Comparison of ENCODE assay signal across 7 mouse cellular contexts in genomic region chr6:91515545-91516449, GRCm38 (mm10). TPM values are rescaled to one million over a fixed set of nuclear protein-coding genes. Genes with fewer than 3 reads are reported as not detected.
DNase-seq lines count a peak whose midpoint lies in the region; ATAC-seq and TF ChIP-seq lines count a peak whose summit lies in the region.

Gene Xpc, minus strand, starts transcription at chr6:91515888.
Gene Lsm3, plus strand, starts transcription at chr6:91515928.

- peak within 1 kb of the TSS; percentile 89 for H3K9ac ChIP-seq in intestine, postnatal 0 days (ENCODE audit: low read depth, low read length)
- H3K9ac ChIP-seq in midbrain, embryonic 12.5 days (replicated peaks): peak within 1 kb of the TSS; percentile 86

- H3K4me2 ChIP-seq in intestine, postnatal 0 days (replicated peaks; ENCODE audit: low read depth): peak within 1 kb of the TSS; percentile 97
- peak within 1 kb of the TSS; percentile 66 for H3K4me2 ChIP-seq in midbrain, embryonic 12.5 days (replicated peaks)

- peak; percentile 99 for DNase-seq in adrenal gland, postnatal 10 days
- peak; percentile 98 for DNase-seq in embryonic facial prominence, embryonic 10.5 days (ENCODE audit: low spot score)
- peak; percentile 75 for DNase-seq in gonadal fat pad, adult 2 months (ENCODE audit: low read depth)
- peak; percentile 97 for DNase-seq in left cerebral cortex, postnatal 4 days

- peaks cover 32% of the 10 kb centered on the region for H3K4me1 ChIP-seq in embryonic facial prominence, embryonic 10.5 days
- H3K4me1 ChIP-seq in intestine, postnatal 0 days (replicated peaks; ENCODE audit: control insufficient read depth, insufficient read depth, low read length): peaks cover 10% of the 10 kb centered on the region; the same call in 1 of the 2 replicates
- peaks cover 15% of the 10 kb centered on the region for H3K4me1 ChIP-seq in midbrain, embryonic 12.5 days
- peaks cover 5% of the 10 kb centered on the region; the same call in 1 of the 2 replicates for H3K4me1 ChIP-seq in small intestine, adult 2 months (ENCODE audit: control insufficient read depth, insufficient read depth, insufficient read length, low read length)

- WGBS in embryonic facial prominence, embryonic 10.5 days: under 1% methylated on average over 80 of the region's 80 CpGs
- under 1% methylated on average over 80 of the region's 80 CpGs for WGBS in intestine, postnatal 0 days
- under 1% methylated on average over 80 of the region's 80 CpGs for WGBS in midbrain, embryonic 12.5 days
- under 1% methylated on average over 80 of the region's 80 CpGs for WGBS in small intestine, adult 2 months

- peak within 1 kb of the TSS; percentile 94 for H3K27ac ChIP-seq in embryonic facial prominence, embryonic 10.5 days (replicated peaks)
- peak within 1 kb of the TSS; percentile 75 for H3K27ac ChIP-seq in intestine, postnatal 0 days (ENCODE audit: low read depth, low read length)
- peak within 1 kb of the TSS; percentile 64; the same call in 1 of the 2 replicates for H3K27ac ChIP-seq in midbrain, embryonic 12.5 days (replicated peaks)
- peak within 1 kb of the TSS; percentile 55 for H3K27ac ChIP-seq in small intestine, adult 2 months (ENCODE audit: insufficient read depth, low read depth, low read length)

- H3K27me3 ChIP-seq in embryonic facial prominence, embryonic 10.5 days (replicated peaks; ENCODE audit: low read depth, poor library complexity, severe bottlenecking): no peaks in the 10 kb centered on the region
- no peaks in the 10 kb centered on the region for H3K27me3 ChIP-seq in intestine, postnatal 0 days (replicated peaks; ENCODE audit: control insufficient read depth, insufficient read depth, low read length)
- no peaks in the 10 kb centered on the region for H3K27me3 ChIP-seq in midbrain, embryonic 12.5 days
- no peaks in the 10 kb centered on the region for H3K27me3 ChIP-seq in small intestine, adult 2 months (ENCODE audit: control insufficient read depth, insufficient read depth, low read length)

- intact Hi-C loops in left cerebral cortex, postnatal 4 days (cut with DNase I): no loop called here

- peaks cover 53% of the 10 kb centered on the region for H3K36me3 ChIP-seq in embryonic facial prominence, embryonic 10.5 days (replicated peaks)
- peaks cover 35% of the 10 kb centered on the region for H3K36me3 ChIP-seq in intestine, postnatal 0 days (ENCODE audit: control insufficient read depth, insufficient read depth)
- peaks cover 30% of the 10 kb centered on the region for H3K36me3 ChIP-seq in midbrain, embryonic 12.5 days
- H3K36me3 ChIP-seq in small intestine, adult 2 months (ENCODE audit: control insufficient read depth, insufficient read depth, low read length): peaks cover 27% of the 10 kb centered on the region

- TF ChIP-seq POLR2A in small intestine, adult 2 months (IDR thresholded peaks at IDR 0.05; ENCODE audit: low read depth, low read length): peak; percentile 35

- TF ChIP-seq CTCF in intestine, postnatal 0 days (IDR thresholded peaks at IDR 0.05; ENCODE audit: low read depth): peak; percentile 26
- TF ChIP-seq CTCF in small intestine, adult 2 months (IDR thresholded peaks at IDR 0.05; ENCODE audit: extremely low read depth, insufficient read length, insufficient replicate concordance, low read depth, low read length): no peak

- H3K4me3 ChIP-seq in embryonic facial prominence, embryonic 10.5 days: peak within 1 kb of the TSS; percentile 95
- peak within 1 kb of the TSS; percentile 93 for H3K4me3 ChIP-seq in intestine, postnatal 0 days (ENCODE audit: low read depth, low read length)
- H3K4me3 ChIP-seq in midbrain, embryonic 12.5 days: peak within 1 kb of the TSS; percentile 82
- peak within 1 kb of the TSS; percentile 81 for H3K4me3 ChIP-seq in small intestine, adult 2 months (ENCODE audit: low read depth, low read length)

- peak; percentile 98 for ATAC-seq in intestine, postnatal 0 days
- ATAC-seq in midbrain, embryonic 12.5 days (ENCODE audit: low FRiP score, low read depth): peak; percentile 99

- H3K9me3 ChIP-seq in embryonic facial prominence, embryonic 10.5 days: no peaks in the 10 kb centered on the region
- H3K9me3 ChIP-seq in intestine, postnatal 0 days (ENCODE audit: control insufficient read depth): no peaks in the 10 kb centered on the region
- no peaks in the 10 kb centered on the region for H3K9me3 ChIP-seq in midbrain, embryonic 12.5 days

RNA-seq across cellular contexts. Expression of gene Xpc, which starts in this region (rescaled TPM):
- total RNA-seq in adrenal gland, postnatal 10 days (2021): 10 to 100 TPM; 12.1 to 14.4 TPM
- 26.7 and 27.3 TPM in 2 replicates for polyA plus RNA-seq in embryonic facial prominence, embryonic 10.5 days (2016; fragmentation: Nextera tagmentation; extraction: Ambion mirVana)
- 12.1 and 14.3 TPM in 2 replicates for polyA plus RNA-seq in gonadal fat pad, adult 2 months (2012; rRNA removed)
- polyA plus RNA-seq in intestine, postnatal 0 days (2015; fragmentation: Nextera tagmentation; extraction: Ambion mirVana): 9.1 and 10.2 TPM in 2 replicates
- total RNA-seq in left cerebral cortex, postnatal 4 days (2021): 10 to 100 TPM; 13.1 to 14.1 TPM
- polyA plus RNA-seq in midbrain, embryonic 12.5 days (2016; fragmentation: Nextera tagmentation; extraction: Ambion mirVana): 26.2 and 26.5 TPM in 2 replicates
- 1.7 and 4.2 TPM in 2 replicates for polyA plus RNA-seq in small intestine, adult 2 months (2012; rRNA removed)

RNA-seq across cellular contexts. Expression of gene Lsm3, which starts in this region (rescaled TPM):
- total RNA-seq in adrenal gland, postnatal 10 days (2021): 10 to 100 TPM; 46.1 to 54.1 TPM
- 444 and 453 TPM in 2 replicates for polyA plus RNA-seq in embryonic facial prominence, embryonic 10.5 days (2016; fragmentation: Nextera tagmentation; extraction: Ambion mirVana)
- polyA plus RNA-seq in gonadal fat pad, adult 2 months (2012; rRNA removed): 27.8 and 35.8 TPM in 2 replicates
- polyA plus RNA-seq in intestine, postnatal 0 days (2015; fragmentation: Nextera tagmentation; extraction: Ambion mirVana): 133 and 139 TPM in 2 replicates
- total RNA-seq in left cerebral cortex, postnatal 4 days (2021): 10 to 100 TPM; 54.4 to 62.2 TPM
- polyA plus RNA-seq in midbrain, embryonic 12.5 days (2016; fragmentation: Nextera tagmentation; extraction: Ambion mirVana): 216 and 231 TPM in 2 replicates
- polyA plus RNA-seq in small intestine, adult 2 months (2012; rRNA removed): 7.7 and 12.5 TPM in 2 replicates

Comparison
In these comparisons a context has a peak if more than half of its experiments do, and no peak if none do; other contexts are left out.
1. Peak in every context shown above with its lines: DNase-seq, ATAC-seq, H3K4me3 ChIP-seq and H3K27ac ChIP-seq.